Mouse (Mus musculus): ENCODE measurements around the gene Srp9.

DNA sequence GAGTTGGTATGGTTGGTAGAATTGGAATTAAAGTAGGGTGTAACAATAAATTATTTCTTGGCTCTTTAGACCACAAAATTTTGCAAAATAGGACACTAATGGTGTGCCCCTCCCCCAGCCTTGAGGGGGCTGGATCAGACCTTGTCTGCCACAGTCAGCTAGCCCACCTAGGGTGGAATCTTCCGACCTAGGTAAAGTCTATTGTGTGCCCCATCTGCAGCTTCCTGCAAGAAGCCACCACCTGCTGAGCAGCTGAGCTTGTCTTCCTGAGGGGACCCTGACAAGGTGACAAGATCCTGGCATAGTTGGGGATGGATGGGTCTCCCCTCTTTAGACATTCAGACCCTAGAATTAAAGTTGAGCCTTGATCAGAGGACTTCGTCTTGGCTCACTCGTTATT is 35.0 kb downstream of the Srp9 start:
- TF ChIP-seq GATA1 (IDR thresholded peaks at IDR 0.05; ENCODE audit: borderline replicate concordance, low read length) (no peak), CTCF (IDR thresholded peaks at IDR 0.05; ENCODE audit: low read depth, low read length) (no peak)

All from G1E (cell line).